Mouse (Mus musculus) kidney, adult 2 months (tissue): ENCODE measurements around the gene Cga. TPM values are rescaled to one million over a fixed set of nuclear protein-coding genes. Genes with fewer than 3 reads are reported as not detected.
A peak's percentile ranks its signal among the peaks of the same experiment; 100 is the strongest.

Experiments
- DNase-seq: peaks from one replicate; pipeline ENCODE4 v3.0.0; 2021
- H3K27ac ChIP-seq: fragments of 200-500 bp; 2 replicates; pipeline ENCODE4 v1.5.1; 2012; ENCODE audit warnings: low read depth, low read length, control low read depth, inconsistent platforms; ENCODE audit not compliant: insufficient read depth
- H3K27me3 ChIP-seq: fragments of 200-500 bp; replicated peaks from 2 replicates; pipeline ENCODE4 v1.6.1; 2012; ENCODE audit warnings: mild to moderate bottlenecking, moderate library complexity, low read length, inconsistent platforms; ENCODE audit not compliant: control insufficient read depth, insufficient read depth
- H3K36me3 ChIP-seq: fragments of 200-500 bp; 2 replicates; pipeline ENCODE4 v1.6.1; 2012; ENCODE audit warnings: mild to moderate bottlenecking, moderate library complexity, low read length, inconsistent platforms; ENCODE audit not compliant: control insufficient read depth, insufficient read depth
- H3K4me1 ChIP-seq: fragments of 200-500 bp; 2 replicates; pipeline ENCODE4 v1.6.1; 2011; ENCODE audit warnings: low read length; ENCODE audit not compliant: control insufficient read depth, insufficient read depth
- H3K4me3 ChIP-seq: fragments of 200-500 bp; 2 replicates; pipeline ENCODE4 v1.5.1; 2011; ENCODE audit warnings: mild to moderate bottlenecking, low read depth, low read length, control low read depth; ENCODE audit not compliant: insufficient read depth
- CTCF ChIP-seq: fragments of 200-500 bp; conservative IDR thresholded peaks from 2 replicates; pipeline ENCODE4 v1.5.1; 2011; ENCODE audit warnings: low read depth, mild to moderate bottlenecking, control low read depth, low read length, moderate library complexity, mixed read lengths; ENCODE audit not compliant: insufficient read depth, insufficient read length
- POLR2A ChIP-seq: fragments of 200-500 bp; IDR thresholded peaks from one replicate; pipeline ENCODE4 v1.6.1; 2011; ENCODE audit warnings: low read depth, low read length, control low read depth
- WGBS: fragments of 180-500 bp; shearing (Covaris S2); methylation state at CpG from one replicate; pipeline ENCODE4 v1.1.7; 2018; 5-methylcytosine and 5-hydroxymethylcytosine counted together
- polyA plus RNA-seq: library from polyadenylated mRNA; depleted of rRNA; stranded (reverse); fragments of >200 nt; gene quantifications from 2 replicates; pipeline ENCODE4 v1.2.3, GENCODE M21; 2012

The Cga gene
- polyA plus RNA-seq, 1 experiment, result not detected

DNA sequence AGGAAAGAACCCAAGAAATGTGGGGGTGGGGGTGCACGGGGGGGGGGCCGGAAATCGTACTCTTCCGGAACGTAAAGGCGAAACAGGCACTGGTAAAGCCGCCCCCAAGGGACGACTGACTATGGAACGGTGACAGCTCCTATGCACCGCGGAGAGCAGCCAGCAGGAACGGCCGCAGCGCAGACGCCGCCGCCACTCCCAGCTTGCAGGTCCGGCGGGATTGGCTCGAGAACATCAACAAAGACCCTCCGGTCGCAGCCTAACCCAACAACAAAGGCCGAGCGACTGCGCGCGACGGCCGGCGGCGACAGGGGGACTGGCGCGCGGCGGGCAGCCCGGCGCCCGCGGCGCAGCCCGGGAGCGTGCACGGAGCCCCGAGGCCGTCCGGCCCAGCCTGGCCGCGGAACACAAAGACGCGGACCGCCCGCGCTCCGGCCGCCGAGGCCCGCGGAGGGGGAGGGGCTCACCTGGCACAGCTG, 11.2 kb upstream of the Cga start:
- Histone ChIP-seq H3K4me3 (peak overlapping the region; percentile 69), H3K27me3 (no peaks in the 10 kb centered on the region; the same call in 1 of the 2 replicates), H3K36me3 (no peaks in the 10 kb centered on the region), H3K4me1 (no peaks in the 10 kb centered on the region; the same call in 1 of the 2 replicates), H3K27ac (peak overlapping the region; percentile 87)
- DNase-seq, result no peak
- under 1% methylated on average over 58 of the region's 58 CpGs for WGBS
- TF ChIP-seq POLR2A (no peak), CTCF (no peak)

DNA sequence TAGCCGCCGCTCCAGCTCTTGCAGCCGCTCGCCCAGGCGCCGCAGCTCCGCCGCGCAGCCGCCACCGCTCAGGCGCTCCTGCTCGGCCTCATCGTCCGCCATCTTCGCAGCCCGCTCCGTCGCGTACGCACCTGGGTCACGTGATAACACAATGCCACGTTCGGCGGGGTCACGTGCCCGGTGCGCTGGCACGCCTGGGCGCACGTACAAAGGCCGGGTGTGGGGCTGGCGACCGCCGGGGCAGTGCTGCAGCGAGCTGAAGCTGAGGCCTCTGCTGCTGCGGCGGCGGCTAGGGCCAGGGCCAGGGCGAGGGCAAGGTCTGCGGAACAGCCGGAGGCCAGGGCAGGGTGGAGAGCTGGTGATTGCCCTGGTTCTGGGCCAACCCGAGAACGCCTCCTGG, 10.8 kb upstream of the Cga start, which contains the start of gene Zfp292:
Zfp292 (minus strand) TSS at position 143 of the 400 bp plus-strand sequence.
- Histone ChIP-seq H3K27ac (peak within 1 kb of the TSS; percentile 87), H3K36me3 (no peaks in the 10 kb centered on the region), H3K27me3 (no peaks in the 10 kb centered on the region; the same call in 1 of the 2 replicates), H3K4me3 (peak within 1 kb of the TSS; percentile 69), H3K4me1 (no peaks in the 10 kb centered on the region; the same call in 1 of the 2 replicates)
- DNase-seq, result peak; percentile 98
- WGBS, result 0% methylated on average over 44 of the region's 44 CpGs
- TF ChIP-seq CTCF (no peak), POLR2A (peak; percentile 82)

DNA sequence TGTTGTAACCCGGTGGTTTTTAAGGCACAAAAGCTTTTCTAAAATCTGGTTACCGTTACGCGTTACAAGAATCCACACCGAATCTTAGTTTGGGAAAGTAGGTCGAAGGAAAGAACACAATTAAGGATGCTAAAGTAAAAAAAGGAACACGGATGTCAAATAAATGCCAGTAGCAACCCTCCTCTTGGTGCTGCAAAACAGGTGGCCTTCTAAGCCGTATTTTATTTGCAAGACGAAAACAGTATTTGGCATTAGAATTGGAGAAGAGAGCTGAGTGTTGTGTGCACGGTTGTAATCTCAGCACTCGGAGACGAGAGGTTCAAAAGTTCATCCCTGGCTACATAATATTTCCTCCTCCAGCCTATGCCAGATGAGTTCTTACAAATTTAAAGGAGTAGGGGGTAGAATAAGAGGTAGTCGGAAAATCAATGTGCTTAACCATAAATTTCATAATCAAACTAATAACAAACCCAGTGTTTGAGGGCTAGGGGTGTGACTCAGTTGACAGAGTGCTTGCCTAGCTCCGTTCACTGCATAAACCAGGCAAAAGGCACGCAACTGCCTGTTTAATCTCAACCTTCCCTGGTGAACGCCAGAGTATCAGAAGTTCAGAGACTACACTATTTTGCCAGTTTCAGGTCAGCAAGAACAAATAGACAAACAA, 10.1 kb upstream of the Cga start:
- peak overlapping the region; percentile 69 for H3K4me3 ChIP-seq
- no peak for DNase-seq

DNA sequence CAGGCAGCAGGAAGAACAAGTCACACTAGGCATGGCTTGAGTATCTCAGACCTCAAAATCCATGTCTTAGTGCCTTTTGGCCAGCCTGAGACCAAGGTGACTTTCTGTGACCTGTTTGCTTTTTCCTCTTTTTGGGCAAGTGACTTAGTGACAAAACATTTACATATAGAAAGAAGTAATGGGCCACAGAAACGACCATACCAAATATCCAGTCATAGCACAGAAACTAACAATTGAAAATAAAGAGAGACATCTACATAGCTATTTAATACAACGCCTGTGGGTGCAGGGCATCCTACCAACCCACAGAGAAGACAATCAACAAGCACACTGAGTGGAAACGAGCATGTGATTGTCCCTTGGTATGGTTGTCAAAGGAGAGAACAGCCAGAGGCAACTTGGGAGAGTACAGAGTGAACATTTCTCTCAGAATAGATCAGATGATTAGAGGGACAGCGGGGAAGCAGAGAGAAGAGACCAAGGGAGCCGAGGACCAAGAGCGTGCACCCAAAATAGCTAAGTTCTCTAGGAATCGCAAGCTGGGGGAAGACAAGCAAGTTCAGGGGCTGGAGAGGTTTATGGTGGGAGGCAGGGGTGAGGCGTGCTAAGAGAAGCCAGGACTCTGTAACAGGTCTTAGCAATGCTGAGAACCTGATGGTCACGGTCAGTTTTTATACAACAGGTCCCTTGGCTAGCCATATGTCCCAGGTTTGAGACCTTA, 7.8 kb upstream of the Cga start:
- Histone ChIP-seq H3K27ac (no peak overlapping the region), H3K4me3 (peak overlapping the region; percentile 62), H3K4me1 (no peaks in the 10 kb centered on the region; the same call in 1 of the 2 replicates), H3K36me3 (no peaks in the 10 kb centered on the region), H3K27me3 (peaks cover 2% of the 10 kb centered on the region; the same call in 1 of the 2 replicates)
- 70% methylated on average over 9 of the region's 9 CpGs for WGBS
- TF ChIP-seq CTCF, result no peak
- TF ChIP-seq POLR2A, result no peak
- no peak for DNase-seq

More for the DNA sequence above, 10.1 kb upstream of the Cga start:
- WGBS, result 21% methylated on average over 16 of the region's 16 CpGs
- TF ChIP-seq CTCF, result no peak
- no peak for TF ChIP-seq POLR2A
- no peaks in the 10 kb centered on the region for H3K36me3 ChIP-seq
- peak overlapping the region; percentile 87; the same call in 1 of the 2 replicates for H3K27ac ChIP-seq
- no peaks in the 10 kb centered on the region; the same call in 1 of the 2 replicates for H3K4me1 ChIP-seq
- no peaks in the 10 kb centered on the region; the same call in 1 of the 2 replicates for H3K27me3 ChIP-seq

DNA sequence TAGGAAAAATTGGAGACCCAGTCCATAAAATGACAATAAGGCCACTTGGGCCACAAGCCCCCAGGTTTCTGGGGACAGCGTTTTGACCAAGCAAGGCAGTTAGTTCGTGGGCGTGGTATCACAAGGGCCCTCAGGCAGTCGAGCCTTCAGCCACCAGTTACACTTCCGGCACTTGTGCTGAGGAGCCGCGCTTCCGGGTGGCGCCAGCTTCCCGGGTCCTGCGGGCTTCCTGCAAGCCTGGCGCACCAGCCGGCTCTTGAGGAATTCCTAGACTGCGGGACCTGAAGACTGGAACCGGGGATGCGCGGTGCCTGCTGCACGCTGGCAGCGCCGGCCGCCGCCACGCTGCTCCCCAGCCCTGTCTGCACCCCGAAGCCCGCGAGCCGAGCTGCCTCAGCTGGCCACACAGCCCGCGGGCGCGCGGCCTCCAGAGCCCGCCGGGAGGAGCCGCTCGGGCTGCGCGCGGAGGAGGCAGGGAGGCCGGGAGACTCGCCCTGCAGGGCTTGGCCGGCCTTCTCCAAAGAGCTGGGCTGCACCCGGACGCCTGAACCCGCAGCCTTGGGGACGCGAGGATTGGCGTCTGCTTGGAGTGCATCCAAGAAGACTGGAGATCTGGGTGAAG, 7.0 kb upstream of the Cga start:
- WGBS, result under 1% methylated on average over 48 of the region's 48 CpGs
- Histone ChIP-seq H3K27me3 (peaks cover 2% of the 10 kb centered on the region; the same call in 1 of the 2 replicates), H3K27ac (0 out of 2 replicates have a peak overlapping the region, but pooled peaks have one; percentile 43), H3K4me3 (peak overlapping the region; percentile 62), H3K36me3 (no peaks in the 10 kb centered on the region), H3K4me1 (no peaks in the 10 kb centered on the region; the same call in 1 of the 2 replicates)
- TF ChIP-seq CTCF (no peak), POLR2A (peak; percentile 39)
- peak; percentile 86 for DNase-seq

DNA sequence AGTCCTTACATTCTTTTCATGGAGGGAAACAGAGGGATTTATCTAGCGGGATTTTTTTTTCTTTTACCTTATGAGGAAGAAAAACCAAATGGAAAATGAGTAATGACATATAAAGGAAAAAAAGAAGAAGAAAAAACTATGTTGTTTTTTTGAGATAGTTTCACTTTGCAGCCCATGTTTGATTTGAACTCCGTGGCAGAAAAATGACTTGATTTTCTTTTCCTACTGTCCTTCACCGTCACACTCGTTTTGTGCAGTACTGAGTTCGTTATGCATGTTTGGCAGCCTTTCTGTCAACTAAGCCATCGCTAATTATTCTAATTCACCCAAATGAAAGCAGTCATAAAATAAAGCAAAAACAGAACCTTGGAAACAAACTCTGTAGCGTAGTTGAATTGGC, 6.3 kb upstream of the Cga start:
- H3K4me3 ChIP-seq, result peak overlapping the region; percentile 62
- DNase-seq, result no peak
- H3K36me3 ChIP-seq, result no peaks in the 10 kb centered on the region
- no peak for TF ChIP-seq POLR2A
- no peak for TF ChIP-seq CTCF
- H3K27ac ChIP-seq, result no peak overlapping the region
- WGBS, result 19% methylated on average over 7 of the region's 7 CpGs
- H3K4me1 ChIP-seq, result no peaks in the 10 kb centered on the region; the same call in 1 of the 2 replicates
- H3K27me3 ChIP-seq, result peaks cover 2% of the 10 kb centered on the region; the same call in 1 of the 2 replicates
